Mouse (Mus musculus) layer of hippocampus, postnatal 36 days (tissue): ENCODE measurements around the gene Cog1. TPM values are rescaled to one million over a fixed set of nuclear protein-coding genes. Genes with fewer than 3 reads are reported as not detected.
"Not testable (repeated sequence)": the region's sequence is repeated elsewhere in the genome, so short reads cannot be mapped to it uniquely, and the experiment has no call there.

Experiments used
- DNase-seq, 2 experiments: peaks; one replicate each; pipeline ENCODE4 v3.0.0; 2022
- total RNA-seq, 2 experiments: library from RNA; stranded (reverse); gene quantifications; 2 replicates each; pipeline ENCODE4 v1.2.3; 2021

The Cog1 gene
- total RNA-seq, 2 experiments from 2014 or later: 55.0 to 59.6 TPM

GRCm38 (mm10) chr11:113632303-113632702 lies 16.7 kb upstream of the Cog1 start:
- no peak for DNase-seq

- no peak for DNase-seq
Observed at GRCm38 (mm10) chr11:113633398-113633797, 15.6 kb upstream of the Cog1 start.

- no peak for DNase-seq
Observed at GRCm38 (mm10) chr11:113634699-113635121, 14.3 kb upstream of the Cog1 start.

DNA sequence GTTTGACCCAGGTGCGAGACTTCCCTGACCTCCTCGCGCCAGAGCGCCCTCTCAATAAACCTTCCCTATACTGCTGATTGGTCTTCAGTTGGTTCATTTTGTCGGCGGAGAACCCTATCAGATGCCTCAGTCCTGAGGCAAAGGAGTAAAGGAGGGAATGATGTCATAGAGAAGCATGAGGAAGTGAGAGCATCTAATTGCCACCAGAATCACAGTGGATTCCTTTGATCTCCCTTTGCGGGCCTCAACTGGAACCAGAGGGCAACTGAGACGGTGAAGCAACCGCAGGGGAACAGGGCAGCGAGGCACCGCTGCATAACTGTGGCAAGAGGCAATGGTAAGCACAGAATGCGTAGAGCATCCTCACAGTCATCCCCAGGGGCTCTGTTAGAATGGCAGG lies 10.3 kb upstream of the Cog1 start:
- DNase-seq: no peak

GRCm38 (mm10) chr11:113645181-113645580 lies 3.8 kb upstream of the Cog1 start:
- DNase-seq: no peak

DNA sequence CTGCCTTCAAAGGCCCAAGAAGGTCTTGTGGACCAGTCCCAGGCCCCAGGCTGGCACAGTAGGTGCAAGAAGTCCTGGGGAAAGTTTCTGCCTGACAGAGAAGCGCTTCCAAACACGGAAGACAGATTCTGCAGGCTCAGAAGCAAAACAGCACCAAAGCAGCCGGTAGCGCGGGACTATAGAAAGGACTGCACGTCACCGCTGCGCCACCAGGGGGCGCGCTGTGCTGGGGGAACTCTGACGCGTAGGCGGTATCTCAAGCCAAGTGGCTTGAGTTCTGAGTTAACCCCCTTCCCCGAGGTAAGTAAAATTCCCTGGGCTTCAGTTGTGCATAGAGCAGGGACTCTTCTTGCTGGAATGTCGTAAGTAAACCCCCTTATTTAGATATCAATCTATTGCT lies 817 bp upstream of the Cog1 start:
- peak; percentile 82 to 84 for DNase-seq

DNA sequence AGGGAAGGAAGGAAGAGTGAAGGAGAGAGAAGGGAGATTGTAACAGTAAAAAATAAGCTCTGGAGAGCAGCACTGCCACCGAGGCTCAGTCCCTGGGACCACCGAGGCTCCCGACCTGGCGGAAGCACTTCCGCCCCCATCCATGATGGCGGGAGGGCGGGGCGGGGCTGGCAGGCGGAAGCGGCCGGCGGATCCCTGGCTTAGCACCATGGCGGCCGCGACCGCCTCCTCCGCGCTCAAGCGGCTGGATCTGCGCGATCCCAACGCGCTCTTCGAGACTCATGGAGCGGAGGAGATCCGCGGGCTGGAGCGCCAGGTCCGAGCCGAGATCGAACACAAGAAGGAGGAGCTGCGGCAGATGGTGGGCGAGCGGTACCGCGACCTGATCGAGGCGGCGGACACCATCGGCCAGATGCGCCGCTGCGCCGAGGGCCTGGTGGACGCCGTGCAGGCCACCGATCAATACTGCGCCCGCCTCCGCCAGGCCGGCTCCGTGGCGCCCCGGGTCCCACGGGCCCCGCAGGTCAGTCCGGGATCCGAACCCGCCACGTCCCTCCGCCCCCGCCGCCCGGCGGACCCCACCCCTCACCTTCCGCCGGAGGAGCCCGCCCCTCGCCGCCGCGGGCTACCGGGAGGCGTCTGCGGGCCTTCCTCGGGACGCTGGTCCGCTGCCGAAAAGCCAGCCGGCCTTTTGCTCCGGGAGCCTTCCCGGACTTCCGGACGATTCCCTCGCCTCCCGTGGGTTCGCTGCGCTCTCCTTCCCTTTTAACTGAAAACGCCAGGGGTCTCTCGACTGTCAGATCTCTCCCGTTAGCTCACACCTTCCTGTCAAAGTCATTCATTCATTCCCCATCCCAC lies 613 bp downstream of the Cog1 start, which contains the start of gene Slc39a11:
TSS of gene Slc39a11 (minus strand) at position 727 of the 858 bp plus-strand sequence.
- DNase-seq: peak; percentile 66

GRCm38 (mm10) chr11:113651206-113651906 lies 2.4 kb downstream of the Cog1 start:
- DNase-seq: no peak

- DNase-seq: no peak
Observed at GRCm38 (mm10) chr11:113651907-113652273, 2.9 kb downstream of the Cog1 start.

GRCm38 (mm10) chr11:113652516-113652915 lies 3.5 kb downstream of the Cog1 start:
- no peak for DNase-seq

GRCm38 (mm10) chr11:113654105-113654504 lies 5.1 kb downstream of the Cog1 start:
- DNase-seq: no peak

GRCm38 (mm10) chr11:113654561-113655270 lies 5.7 kb downstream of the Cog1 start:
- DNase-seq: no peak

GRCm38 (mm10) chr11:113656511-113656932 lies 7.6 kb downstream of the Cog1 start:
- DNase-seq: no peak

- no peak for DNase-seq
Observed at GRCm38 (mm10) chr11:113657221-113657620, 8.3 kb downstream of the Cog1 start.

DNA sequence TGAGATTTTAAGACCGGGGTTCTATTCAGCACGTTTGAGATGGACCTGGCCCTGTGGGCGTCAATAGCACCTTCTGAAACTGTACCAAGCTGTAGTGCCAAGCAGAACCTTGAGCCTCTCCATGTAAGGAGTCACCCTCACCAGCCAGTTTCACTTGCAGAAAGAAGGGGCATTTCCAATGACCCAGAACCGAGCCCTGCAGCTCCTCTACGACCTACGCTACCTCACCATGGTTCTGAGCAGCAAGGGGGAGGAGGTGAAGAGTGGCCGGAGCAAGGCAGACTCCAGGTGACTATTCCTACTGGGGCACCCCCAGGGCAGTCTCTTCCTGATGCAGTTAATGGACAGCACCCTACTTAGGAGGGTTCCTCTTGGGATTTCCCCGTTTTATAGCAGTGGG lies 9.3 kb downstream of the Cog1 start:
- DNase-seq: no peak

GRCm38 (mm10) chr11:113658763-113659162 lies 9.8 kb downstream of the Cog1 start:
- no peak for DNase-seq

- not testable (repeated sequence) for DNase-seq
Observed at GRCm38 (mm10) chr11:113660213-113660612, 11.2 kb downstream of the Cog1 start.

- DNase-seq: no peak
Observed at GRCm38 (mm10) chr11:113660940-113661339, 12.0 kb downstream of the Cog1 start.

GRCm38 (mm10) chr11:113661835-113662351 lies 12.9 kb downstream of the Cog1 start:
- no peak for DNase-seq

GRCm38 (mm10) chr11:113664279-113664678 lies 15.3 kb downstream of the Cog1 start:
- DNase-seq: no peak

- DNase-seq: no peak
Observed at GRCm38 (mm10) chr11:113666205-113666604, 17.2 kb downstream of the Cog1 start.

DNA sequence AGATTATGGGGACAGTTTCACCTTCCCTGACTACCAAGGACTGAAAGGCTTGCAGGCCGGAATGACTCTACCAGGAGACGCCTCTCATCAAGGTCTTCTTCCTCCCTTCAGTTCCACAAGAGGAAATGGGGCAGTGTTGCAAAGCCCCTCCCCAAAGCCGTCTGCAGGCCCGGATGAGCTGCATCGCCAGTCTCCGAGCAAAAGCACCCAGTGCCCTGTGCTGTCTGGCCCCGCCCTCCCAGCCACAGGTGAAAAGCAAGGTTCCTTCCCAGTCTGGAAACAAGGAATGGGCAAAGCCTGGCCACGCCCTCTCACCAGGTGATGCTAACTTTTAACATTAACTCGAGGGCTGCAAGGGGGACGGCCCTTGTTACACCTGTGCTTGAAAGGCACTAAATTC lies 17.7 kb downstream of the Cog1 start:
- no peak for DNase-seq

DNA sequence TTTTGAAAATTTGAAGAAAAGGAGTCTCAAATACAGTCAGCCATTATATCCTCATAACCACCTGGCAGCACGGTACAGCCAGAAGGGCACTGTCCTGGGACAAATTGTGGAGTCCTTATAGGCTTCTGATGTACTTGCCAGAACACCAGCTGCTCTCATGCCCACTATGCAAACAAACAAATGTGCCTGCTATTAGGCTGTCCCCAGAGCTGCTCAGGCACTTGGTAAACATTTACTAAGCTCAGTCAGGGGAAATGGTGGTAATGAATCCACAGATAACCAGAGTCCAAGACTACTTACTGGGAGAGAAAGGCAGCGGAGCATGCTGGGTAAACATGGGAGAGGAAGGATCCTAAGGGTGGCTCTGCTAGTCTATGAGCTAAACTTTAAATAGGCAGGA lies 18.2 kb downstream of the Cog1 start:
- no peak for DNase-seq
